Mouse (Mus musculus) liver, embryonic 11.5 days (tissue): Measurements from ENCODE around the gene Tcf20. TPM values are rescaled to one million over a fixed set of nuclear protein-coding genes. Genes with fewer than 3 reads are reported as not detected.

Source experiments
- ATAC-seq: fragments of 200-750 bp; cut with Nextera tagmentation; replicated peaks from 2 replicates; pipeline ENCODE4 v1.8.0; 2017; ENCODE audit warnings: moderate number of reproducible peaks, mild to moderate bottlenecking, moderate TSS enrichment, moderate library complexity; ENCODE audit not compliant: low FRiP score
- DNase-seq: peaks from one replicate; pipeline ENCODE4 v3.0.0-alpha.2; 2017; ENCODE audit warnings: low spot score
- H3K27ac ChIP-seq: fragments of 300-500 bp; sonication (generic); 2 replicates; pipeline ENCODE4 v1.5.1; 2014; ENCODE audit warnings: mild to moderate bottlenecking, low read depth, low read length, control low read depth
- H3K27me3 ChIP-seq: fragments of 300-500 bp; sonication (generic); replicated peaks from 2 replicates; pipeline ENCODE4 v1.6.1; 2014; ENCODE audit warnings: low read length, mixed read lengths; ENCODE audit not compliant: control insufficient read depth, insufficient read depth
- H3K36me3 ChIP-seq: fragments of 300-500 bp; sonication (generic); 2 replicates; pipeline ENCODE4 v1.6.1; 2014; ENCODE audit warnings: mild to moderate bottlenecking, low read length, moderate library complexity, mixed read lengths; ENCODE audit not compliant: control insufficient read depth, insufficient read depth
- H3K4me1 ChIP-seq: fragments of 300-500 bp; sonication (generic); replicated peaks from 2 replicates; pipeline ENCODE4 v1.6.1; 2014; ENCODE audit warnings: low read length, mixed read lengths; ENCODE audit not compliant: control insufficient read depth, insufficient read depth
- H3K4me2 ChIP-seq: fragments of 300-500 bp; sonication (generic); 2 replicates; pipeline ENCODE4 v1.6.1; 2014; ENCODE audit warnings: mild to moderate bottlenecking, control low read depth, moderate library complexity
- H3K4me3 ChIP-seq: fragments of 300-500 bp; sonication (generic); 2 replicates; pipeline ENCODE4 v1.5.1; 2014; ENCODE audit warnings: low read depth, low read length, control low read depth
- H3K9ac ChIP-seq: fragments of 300-500 bp; sonication (generic); 2 replicates; pipeline ENCODE4 v1.6.1; 2014; ENCODE audit warnings: low read depth, low read length, control low read depth
- H3K9me3 ChIP-seq: fragments of 300-500 bp; sonication (generic); 2 replicates; pipeline ENCODE4 v1.6.1; 2016; ENCODE audit warnings: low read length, inconsistent platforms, mixed read lengths; ENCODE audit not compliant: control insufficient read depth
- WGBS: fragments of 180-500 bp; shearing (Covaris S2); extraction: QIAGEN DNeasy Blood & Tissue Kit; methylation state at CpG from one replicate; pipeline ENCODE4 v1.1.7; 2014; 5-methylcytosine and 5-hydroxymethylcytosine counted together
- polyA plus RNA-seq: library from polyadenylated mRNA; unstranded; fragments of >200 nt; fragmentation: Nextera tagmentation; extraction: Ambion mirVana; gene quantifications from 2 replicates; pipeline ENCODE4 v1.2.1, GENCODE M21; 2014

The Tcf20 gene
- polyA plus RNA-seq, 1 experiment from 2014 or later: 7.1 TPM

- no peak overlapping the region for H3K4me3 ChIP-seq
- no peak overlapping the region for H3K27ac ChIP-seq
- no peaks in the 10 kb centered on the region for H3K4me1 ChIP-seq
- no peak for DNase-seq
- H3K4me2 ChIP-seq: no peak overlapping the region
- no peak for ATAC-seq
- H3K9me3 ChIP-seq: no peaks in the 10 kb centered on the region
- WGBS: 74% methylated on average over 3 of the region's 4 CpGs
- H3K36me3 ChIP-seq: peaks cover 5% of the 10 kb centered on the region; the same call in 1 of the 2 replicates
- no peak overlapping the region for H3K9ac ChIP-seq
- no peaks in the 10 kb centered on the region for H3K27me3 ChIP-seq
Observed at GRCm38 (mm10) chr15:82822347-82822746, 165.3 kb downstream of the Tcf20 start.

GRCm38 (mm10) chr15:82821657-82822056 lies 166.0 kb downstream of the Tcf20 start:
- Histone ChIP-seq H3K9me3 (no peaks in the 10 kb centered on the region), H3K36me3 (peaks cover 5% of the 10 kb centered on the region; the same call in 1 of the 2 replicates), H3K4me2 (no peak overlapping the region), H3K27me3 (no peaks in the 10 kb centered on the region), H3K27ac (no peak overlapping the region), H3K4me1 (no peaks in the 10 kb centered on the region), H3K4me3 (no peak overlapping the region), H3K9ac (no peak overlapping the region)
- WGBS: 100% methylated on average over 1 of the region's 1 CpGs
- no peak for ATAC-seq
- no peak for DNase-seq

- ATAC-seq: no peak
- WGBS: 93% methylated on average over 4 of the region's 4 CpGs
- Histone ChIP-seq H3K9ac (no peak overlapping the region), H3K4me1 (peaks cover 5% of the 10 kb centered on the region; the same call in 1 of the 2 replicates), H3K4me3 (no peak overlapping the region), H3K9me3 (no peaks in the 10 kb centered on the region), H3K4me2 (no peak overlapping the region), H3K27me3 (no peaks in the 10 kb centered on the region), H3K27ac (no peak overlapping the region), H3K36me3 (0 out of 2 replicates have a peak, but pooled peaks cover 2% of the 10 kb centered on the region)
- no peak for DNase-seq
Observed at GRCm38 (mm10) chr15:82815296-82815695, 172.4 kb downstream of the Tcf20 start.

GRCm38 (mm10) chr15:82814806-82815205 lies 172.9 kb downstream of the Tcf20 start:
- H3K9ac ChIP-seq: no peak overlapping the region
- no peaks in the 10 kb centered on the region for H3K27me3 ChIP-seq
- 73% methylated on average over 4 of the region's 4 CpGs for WGBS
- H3K4me3 ChIP-seq: no peak overlapping the region
- peaks cover 10% of the 10 kb centered on the region for H3K4me1 ChIP-seq
- H3K4me2 ChIP-seq: no peak overlapping the region
- DNase-seq: no peak
- no peaks in the 10 kb centered on the region for H3K9me3 ChIP-seq
- H3K36me3 ChIP-seq: 0 out of 2 replicates have a peak, but pooled peaks cover 2% of the 10 kb centered on the region
- no peak overlapping the region for H3K27ac ChIP-seq
- no peak for ATAC-seq

- Histone ChIP-seq H3K27me3 (no peaks in the 10 kb centered on the region), H3K9ac (no peak overlapping the region), H3K4me1 (peaks cover 14% of the 10 kb centered on the region), H3K9me3 (no peaks in the 10 kb centered on the region), H3K4me3 (no peak overlapping the region), H3K27ac (no peak overlapping the region), H3K36me3 (0 out of 2 replicates have a peak, but pooled peaks cover 5% of the 10 kb centered on the region), H3K4me2 (no peak overlapping the region)
- no peak for DNase-seq
- 90% methylated on average over 7 of the region's 7 CpGs for WGBS
- no peak for ATAC-seq
Observed at GRCm38 (mm10) chr15:82814321-82814720, 173.4 kb downstream of the Tcf20 start.

- no peaks in the 10 kb centered on the region for H3K27me3 ChIP-seq
- H3K4me1 ChIP-seq: peaks cover 14% of the 10 kb centered on the region
- H3K27ac ChIP-seq: no peak overlapping the region
- peak; percentile 84 for ATAC-seq
- no peak for DNase-seq
- H3K9me3 ChIP-seq: no peaks in the 10 kb centered on the region
- H3K4me3 ChIP-seq: no peak overlapping the region
- 43% methylated on average over 1 of the region's 1 CpGs for WGBS
- 0 out of 2 replicates have a peak, but pooled peaks cover 3% of the 10 kb centered on the region for H3K36me3 ChIP-seq
- H3K4me2 ChIP-seq: no peak overlapping the region
- no peak overlapping the region for H3K9ac ChIP-seq
Observed at GRCm38 (mm10) chr15:82810556-82810955, 177.1 kb downstream of the Tcf20 start.

GRCm38 (mm10) chr15:82809511-82809910 lies 178.2 kb downstream of the Tcf20 start:
- H3K9ac ChIP-seq: no peak overlapping the region
- WGBS: 80% methylated on average over 6 of the region's 6 CpGs
- H3K36me3 ChIP-seq: 0 out of 2 replicates have a peak, but pooled peaks cover 3% of the 10 kb centered on the region
- no peaks in the 10 kb centered on the region for H3K27me3 ChIP-seq
- ATAC-seq (no peak), DNase-seq (no peak)
- peaks cover 14% of the 10 kb centered on the region for H3K4me1 ChIP-seq
- no peaks in the 10 kb centered on the region for H3K9me3 ChIP-seq
- no peak overlapping the region for H3K4me2 ChIP-seq
- H3K4me3 ChIP-seq: no peak overlapping the region
- H3K27ac ChIP-seq: no peak overlapping the region

GRCm38 (mm10) chr15:82806969-82807763 lies 180.5 kb downstream of the Tcf20 start:
- Histone ChIP-seq H3K4me3 (no peak overlapping the region), H3K9ac (no peak overlapping the region), H3K4me1 (peaks cover 14% of the 10 kb centered on the region), H3K27ac (no peak overlapping the region), H3K36me3 (0 out of 2 replicates have a peak, but pooled peaks cover 3% of the 10 kb centered on the region), H3K9me3 (no peaks in the 10 kb centered on the region), H3K4me2 (no peak overlapping the region), H3K27me3 (no peaks in the 10 kb centered on the region)
- no peak for ATAC-seq
- no peak for DNase-seq
- 82% methylated on average over 5 of the region's 5 CpGs for WGBS
